ENCODE assay signal across 13 mouse cellular contexts in the genomic region with DNA sequence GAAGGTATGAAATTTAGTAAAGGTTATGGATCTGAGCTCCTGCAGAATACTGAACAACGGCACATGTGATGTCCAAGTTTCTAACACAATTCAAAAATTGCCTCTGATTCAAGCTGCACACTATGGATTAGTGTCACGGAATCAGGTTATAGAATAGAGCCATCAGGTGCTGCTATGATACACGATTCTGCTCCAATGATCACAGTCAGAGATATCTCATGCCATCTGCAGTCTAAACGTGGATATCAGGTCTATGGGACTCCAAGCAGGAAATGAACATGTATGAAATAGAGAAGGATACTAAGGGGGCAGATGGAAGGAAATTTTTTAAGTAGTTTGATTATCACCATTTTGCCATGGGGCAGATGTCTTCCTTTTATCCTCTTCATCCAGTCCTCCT.
"Had no signal": no experiment of that assay in that cellular context is flagged by ENCODE, and none has a peak within 500 bp of the region (broad histone marks: within the 10 kb centered on the region; RNA-seq: fewer than 3 reads in every experiment).

No protein-coding gene starts in this region.

- H3K4me3 ChIP-seq: limb, embryonic 12.5 days; neural tube, embryonic 12.5 days had no signal

- ATAC-seq: lung, postnatal 0 days had no signal

- H3K27ac ChIP-seq: kidney, postnatal 0 days; limb, embryonic 12.5 days; liver, embryonic 14.5 days; neural tube, embryonic 12.5 days; stomach, postnatal 0 days had no signal

- H3K4me1 ChIP-seq: limb, embryonic 12.5 days had no signal

- DNase-seq: kidney, adult 9 months; kidney, postnatal 36 days; layer of hippocampus, adult 9-11 months; layer of hippocampus, postnatal 36 days; lung, adult 18-20 months; lung, postnatal 36 days; thymus, postnatal 4 days had no signal

- H3K4me2 ChIP-seq: limb, embryonic 12.5 days; neural tube, embryonic 12.5 days had no signal

- H3K27me3 ChIP-seq: limb, embryonic 12.5 days; neural tube, embryonic 12.5 days had no signal

- H3K9me3 ChIP-seq: limb, embryonic 12.5 days; neural tube, embryonic 12.5 days had no signal

- H3K9ac ChIP-seq: limb, embryonic 12.5 days; liver, embryonic 14.5 days; neural tube, embryonic 12.5 days had no signal

- H3K36me3 ChIP-seq: limb, embryonic 12.5 days; neural tube, embryonic 12.5 days had no signal
